Mouse (Mus musculus) layer of hippocampus, postnatal 14 days (tissue): ENCODE results near the gene Zfp981. TPM values are rescaled to one million over a fixed set of nuclear protein-coding genes. Genes with fewer than 3 reads are reported as not detected.
"Not testable (repeated sequence)": the region's sequence is repeated elsewhere in the genome, so short reads cannot be mapped to it uniquely, and the experiment has no call there.

Experiments used
- DNase-seq, 2 experiments: peaks; one replicate each; pipeline ENCODE4 v3.0.0; 2021 to 2022; ENCODE audit warnings: low spot score in 2 of 2, mixed read lengths in 1 of 2
- total RNA-seq, 2 experiments: library from RNA; stranded (reverse); gene quantifications; 2 replicates each; pipeline ENCODE4 v1.2.3; 2021

The Zfp981 gene
- total RNA-seq, 2 experiments from 2014 or later = 0.48 to 0.83 TPM

DNA sequence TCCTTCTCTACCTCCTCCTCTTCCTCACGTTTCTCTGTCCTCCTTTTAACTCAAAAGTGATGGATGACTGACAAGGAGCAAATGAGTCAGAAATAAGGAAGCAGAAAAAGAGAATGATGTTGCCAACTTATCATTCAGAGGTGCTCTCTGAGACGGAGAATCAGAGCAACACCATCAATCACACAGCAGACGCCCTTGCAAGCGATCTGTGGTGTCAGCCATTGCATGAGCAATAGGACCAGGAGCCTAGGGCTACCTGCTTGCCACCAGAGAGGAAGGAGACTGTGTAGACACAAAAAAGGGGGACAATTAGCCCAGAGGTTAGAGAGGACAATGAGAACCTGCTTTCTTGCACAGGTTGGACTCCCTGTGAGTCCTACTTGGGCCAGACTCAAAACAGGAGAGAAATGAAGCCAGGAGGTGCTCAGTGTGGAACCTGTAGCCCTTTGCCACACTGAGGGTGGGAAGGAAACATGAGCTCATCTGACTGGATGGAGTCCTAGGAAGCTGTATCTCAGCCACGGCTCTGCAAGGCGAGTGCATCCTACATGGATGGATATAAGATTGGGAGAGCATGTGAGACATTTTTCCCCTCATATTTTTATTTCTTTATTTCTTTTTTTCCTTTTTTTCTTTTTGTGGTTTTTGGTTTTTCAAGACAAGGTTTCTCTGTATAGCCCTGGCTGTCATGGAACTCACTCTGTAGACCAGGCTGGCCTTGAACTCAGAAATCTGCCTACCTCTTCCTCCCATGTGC is 16.5 kb upstream of the Zfp981 start:
- not testable (repeated sequence) for DNase-seq

DNA sequence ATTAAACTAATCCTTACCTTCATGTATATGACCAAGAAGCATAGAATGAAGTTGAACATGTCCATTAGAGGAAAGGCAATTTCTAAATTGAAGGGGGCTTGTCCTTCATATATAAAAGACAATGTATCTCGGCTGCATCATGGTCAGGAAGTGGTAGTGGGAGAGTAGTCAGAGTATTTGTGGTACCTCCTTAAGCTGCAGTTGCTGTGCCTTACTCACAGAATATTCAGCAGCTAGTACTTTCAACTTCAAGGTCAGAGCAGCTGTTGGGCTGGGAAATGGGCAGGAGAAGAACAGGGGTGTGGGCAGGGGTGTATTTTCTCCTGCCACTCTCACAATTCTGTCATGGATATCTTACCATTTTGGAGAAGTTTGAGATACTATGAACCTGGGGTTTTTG is 15.1 kb upstream of the Zfp981 start:
- not testable (repeated sequence) for DNase-seq

DNA sequence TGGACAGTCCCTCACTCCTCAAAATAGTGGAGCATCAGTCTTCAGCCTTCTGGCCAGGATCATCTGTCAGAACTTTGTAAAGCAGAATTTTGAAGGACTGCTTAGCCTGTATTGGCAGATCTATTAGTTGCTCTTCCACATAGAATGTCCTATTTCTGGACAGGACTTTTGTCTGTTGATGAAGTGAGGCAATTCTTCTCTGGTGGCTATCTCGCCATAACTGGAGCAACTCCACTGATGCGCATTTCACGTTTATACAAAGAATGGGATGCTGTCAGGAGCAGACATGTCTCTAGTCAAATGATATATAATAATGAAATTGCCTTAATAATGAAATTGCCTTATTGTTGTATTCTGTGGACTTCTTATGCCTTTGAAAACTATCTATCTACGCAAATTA is 12.6 kb upstream of the Zfp981 start:
- DNase-seq = not testable (repeated sequence)

DNA sequence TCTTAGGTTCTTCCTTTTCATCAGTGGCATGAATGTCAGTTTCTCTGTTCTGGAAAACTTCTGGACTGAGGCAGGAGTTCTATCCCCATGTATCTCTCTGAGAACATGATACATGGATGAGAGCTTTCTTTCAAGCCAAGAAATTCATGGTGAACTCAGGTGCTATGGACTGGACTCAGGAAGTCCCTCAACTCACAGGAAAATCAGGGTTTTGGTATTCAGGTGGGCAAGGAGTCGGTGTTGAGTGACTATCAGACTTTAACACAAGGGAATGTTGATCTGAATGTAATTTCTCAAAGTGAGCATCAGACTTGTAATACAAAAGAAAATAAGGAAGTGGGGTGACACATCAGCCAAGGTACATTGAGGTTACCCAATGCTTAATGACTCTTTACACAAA is 9.8 kb upstream of the Zfp981 start:
- DNase-seq = not testable (repeated sequence)

DNA sequence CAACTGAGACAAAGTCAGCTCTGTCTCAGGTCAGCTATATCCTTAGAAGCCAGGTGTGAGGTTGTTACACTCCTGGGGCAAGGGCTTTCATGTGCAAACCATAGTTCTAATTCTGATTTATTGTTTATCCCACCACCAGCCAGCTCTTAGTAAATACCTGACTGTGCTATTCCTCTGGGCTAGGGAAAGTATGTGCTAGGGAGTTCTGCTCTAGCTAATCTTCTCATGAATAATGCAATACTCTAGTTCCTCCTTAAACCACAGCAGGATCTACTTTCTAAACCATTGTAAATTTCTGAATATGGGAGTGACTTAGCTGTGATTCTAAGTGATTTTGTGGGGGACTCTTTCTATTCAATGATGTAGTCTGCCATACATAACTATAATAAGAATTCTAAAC is 9.4 kb upstream of the Zfp981 start:
- DNase-seq = no peak

DNA sequence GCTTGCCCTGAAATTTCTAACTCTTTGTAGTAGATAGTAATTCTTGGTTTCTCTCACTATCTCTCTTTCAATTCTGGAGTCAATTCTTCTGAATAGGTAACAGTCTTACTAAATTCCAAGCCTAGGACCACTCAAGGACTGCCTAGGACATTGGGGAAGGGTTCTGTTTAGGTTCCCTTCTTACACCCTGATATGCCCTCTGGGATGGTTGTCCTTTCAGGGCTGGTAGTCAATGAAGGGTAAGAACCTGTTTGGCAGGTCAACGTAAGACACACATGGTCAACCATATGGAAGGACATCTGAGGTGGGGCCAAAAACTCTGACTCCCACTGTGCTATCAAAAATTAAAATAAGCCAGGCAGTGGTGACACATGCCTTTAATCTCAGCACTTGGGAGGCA is 9.0 kb upstream of the Zfp981 start:
- no peak for DNase-seq

DNA sequence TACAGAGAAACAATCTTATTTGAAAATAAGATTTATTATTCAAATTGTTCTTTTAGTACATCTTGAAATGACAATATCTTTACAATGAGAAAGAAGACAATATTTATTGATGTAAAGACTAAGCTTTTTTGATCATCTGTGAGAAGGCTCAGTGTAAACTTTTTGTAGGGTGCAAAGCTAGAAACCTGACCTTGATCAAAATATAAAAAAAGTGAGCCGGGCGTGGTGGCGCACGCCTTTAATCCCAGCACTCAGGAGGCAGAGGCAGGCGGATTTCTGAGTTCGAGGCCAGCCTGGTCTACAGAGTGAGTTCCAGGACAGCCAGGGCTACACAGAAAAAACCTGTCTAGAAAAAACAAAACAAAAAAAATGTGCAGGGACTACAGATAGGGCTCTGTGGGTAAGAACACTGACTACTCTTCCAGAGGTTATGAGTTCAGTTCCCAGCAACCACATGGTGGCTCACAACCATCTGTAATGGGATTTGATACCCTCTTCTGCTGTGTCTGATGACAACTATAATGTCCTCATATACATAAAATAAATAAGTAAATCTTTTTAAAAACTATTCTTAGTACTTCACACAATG is 8.4 kb upstream of the Zfp981 start:
- DNase-seq = not testable (repeated sequence)

DNA sequence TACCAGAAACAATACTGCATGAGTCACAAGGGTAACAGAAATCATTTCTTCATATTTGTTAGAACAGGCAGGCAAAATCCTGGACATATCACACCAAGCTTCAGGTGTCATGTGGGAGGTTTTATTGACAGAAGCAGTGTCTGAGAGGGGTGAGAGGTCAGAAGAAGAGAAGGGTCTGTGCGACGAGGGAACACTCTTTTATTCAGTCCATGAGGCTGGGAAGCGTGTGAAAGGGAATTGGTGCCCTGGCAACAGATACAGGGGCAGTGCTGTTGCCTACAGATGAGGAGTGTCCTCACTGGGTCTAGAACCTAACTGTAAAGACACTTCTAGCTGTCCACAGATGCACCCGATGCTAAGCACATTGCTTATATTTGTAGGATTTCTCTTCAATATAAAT is 6.8 kb upstream of the Zfp981 start:
- DNase-seq = no peak

DNA sequence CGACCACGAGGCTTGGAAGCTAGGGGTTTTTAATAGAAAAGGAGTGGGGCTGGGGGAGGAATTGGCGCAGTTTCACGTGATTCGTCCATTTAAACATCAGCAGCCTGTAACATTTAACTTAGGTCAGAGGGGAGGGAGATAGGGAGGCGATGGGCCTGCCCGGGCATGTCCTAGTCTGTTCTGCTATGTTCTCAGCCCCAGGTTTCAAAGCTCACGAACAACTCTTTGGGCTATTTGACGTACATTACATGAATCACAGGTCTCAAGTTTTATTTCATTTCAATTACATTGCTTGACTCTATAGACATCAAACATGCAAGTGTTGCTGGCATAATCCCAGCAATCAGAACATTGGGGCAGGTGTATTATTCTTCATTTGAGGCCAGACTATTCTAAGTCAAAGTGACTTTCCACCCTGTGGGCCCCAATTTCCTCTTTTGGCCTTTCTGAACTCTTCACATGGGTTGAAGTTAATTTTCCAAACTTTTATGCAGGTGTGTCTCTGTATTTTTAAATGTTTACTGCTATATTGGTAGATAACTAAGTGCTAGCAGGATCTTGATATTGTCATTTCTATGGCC is 4.0 kb upstream of the Zfp981 start:
- not testable (repeated sequence) for DNase-seq

DNA sequence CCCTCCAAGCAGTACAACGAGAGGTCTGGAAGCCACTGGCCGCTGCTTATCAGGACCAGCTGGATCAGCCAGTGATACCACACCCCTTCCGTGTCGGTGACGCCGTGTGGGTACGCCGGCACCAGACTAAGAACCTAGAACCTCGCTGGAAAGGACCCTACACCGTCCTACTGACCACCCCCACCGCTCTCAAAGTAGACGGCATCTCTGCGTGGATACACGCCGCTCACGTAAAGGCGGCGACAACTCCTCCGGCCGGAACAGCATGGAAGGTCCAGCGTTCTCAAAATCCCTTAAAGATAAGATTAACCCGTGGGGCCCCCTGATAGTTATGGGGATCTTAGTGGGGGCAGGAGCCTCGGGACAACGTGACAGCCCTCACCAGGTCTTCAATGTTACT is 7.2 kb downstream of the Zfp981 start:
- not testable (repeated sequence) for DNase-seq

DNA sequence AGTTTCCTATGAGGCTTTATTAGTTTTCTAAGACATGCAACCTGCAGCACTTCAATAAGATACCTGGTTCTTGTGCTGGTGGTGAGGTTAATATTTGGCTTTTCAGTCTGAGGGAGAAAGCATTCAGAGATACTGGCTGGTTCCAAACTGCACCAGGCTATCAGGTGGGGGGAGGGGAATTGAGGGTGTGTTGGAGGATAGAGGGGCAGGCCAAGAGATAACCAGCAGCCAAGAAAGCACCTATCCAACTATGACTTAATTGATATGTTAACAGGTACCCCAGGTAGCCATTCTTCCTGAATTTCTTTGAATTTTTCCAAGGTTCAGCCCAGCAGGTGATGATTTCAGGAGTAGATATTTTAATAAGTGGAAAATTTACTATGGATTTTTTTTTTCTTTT is 10.0 kb downstream of the Zfp981 start:
- DNase-seq = not testable (repeated sequence)

DNA sequence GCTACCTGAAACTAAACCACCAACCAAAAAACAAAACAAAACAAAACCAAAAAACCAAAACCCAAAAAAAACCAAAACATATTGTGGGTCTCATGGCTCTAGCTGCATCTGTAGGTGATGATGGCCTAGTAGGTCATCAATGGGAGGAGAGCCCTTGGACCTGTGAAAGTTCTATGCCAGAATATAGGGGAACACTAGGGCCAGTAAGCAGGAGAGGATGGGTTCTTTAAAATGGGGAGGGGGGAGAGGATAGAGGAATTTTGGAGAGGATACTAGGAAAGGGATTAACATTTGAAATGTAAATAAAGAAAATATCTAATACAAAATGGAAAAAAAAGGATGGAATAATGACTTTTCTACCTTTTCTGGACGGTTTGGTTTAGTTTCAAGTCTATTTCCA is 14.6 kb downstream of the Zfp981 start:
- no peak for DNase-seq

DNA sequence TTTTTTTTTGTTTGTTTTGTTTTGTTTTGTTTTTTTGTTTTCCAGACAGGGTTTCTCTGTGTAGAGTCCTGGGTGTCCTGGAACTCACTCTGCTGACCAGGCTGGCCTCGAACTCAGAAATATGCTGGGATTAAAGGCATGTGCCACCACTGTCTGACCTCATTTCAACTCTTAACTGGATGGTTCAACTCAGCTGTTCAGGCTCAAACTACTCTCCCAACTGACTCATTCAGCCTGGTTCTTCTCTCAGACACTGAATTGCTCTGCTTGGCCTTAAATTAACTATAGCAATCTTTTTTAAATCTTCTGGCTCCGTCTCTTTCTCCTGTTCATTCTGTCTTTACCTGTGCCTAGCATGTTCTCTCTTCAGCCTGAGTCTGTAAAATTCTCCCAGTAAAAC is 15.3 kb downstream of the Zfp981 start:
- not testable (repeated sequence) for DNase-seq

DNA sequence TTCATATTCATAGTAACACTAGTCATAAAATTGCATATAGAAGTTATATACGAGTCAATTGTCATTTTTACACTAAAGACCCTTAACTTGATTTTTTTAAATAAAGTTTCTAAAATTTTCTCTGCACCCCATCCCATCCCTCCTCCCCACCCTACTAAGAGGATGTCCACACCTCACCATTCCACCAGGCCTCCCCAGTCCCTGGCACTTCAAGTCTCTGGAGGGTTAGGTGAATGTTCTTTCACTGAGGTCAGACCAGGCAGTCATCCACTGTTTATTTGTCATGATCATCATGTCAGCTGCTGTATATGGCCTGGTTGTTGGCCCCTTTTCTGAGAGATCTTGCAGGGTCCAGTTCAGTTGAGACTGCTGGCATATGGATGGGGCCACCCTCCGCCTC is 18.9 kb downstream of the Zfp981 start:
- DNase-seq = no peak

DNA sequence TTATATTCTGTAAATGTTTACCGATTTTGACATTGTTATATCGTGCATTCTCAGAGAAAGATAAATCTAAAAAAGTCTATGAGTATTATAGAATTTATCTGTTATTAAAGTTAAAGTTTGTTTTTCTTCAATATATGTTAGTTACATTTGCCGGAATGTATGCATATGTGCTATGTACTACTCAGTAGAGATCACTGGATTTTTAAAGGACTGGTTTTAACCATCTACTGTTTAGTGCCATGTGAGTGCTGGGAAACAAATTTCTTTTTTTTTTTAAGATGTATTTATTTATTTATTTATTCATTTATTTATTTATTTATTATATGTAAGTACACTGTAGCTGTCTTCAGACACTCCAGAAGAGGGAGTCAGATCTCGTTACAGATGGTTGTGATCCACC is 32.7 kb downstream of the Zfp981 start:
- no peak for DNase-seq

DNA sequence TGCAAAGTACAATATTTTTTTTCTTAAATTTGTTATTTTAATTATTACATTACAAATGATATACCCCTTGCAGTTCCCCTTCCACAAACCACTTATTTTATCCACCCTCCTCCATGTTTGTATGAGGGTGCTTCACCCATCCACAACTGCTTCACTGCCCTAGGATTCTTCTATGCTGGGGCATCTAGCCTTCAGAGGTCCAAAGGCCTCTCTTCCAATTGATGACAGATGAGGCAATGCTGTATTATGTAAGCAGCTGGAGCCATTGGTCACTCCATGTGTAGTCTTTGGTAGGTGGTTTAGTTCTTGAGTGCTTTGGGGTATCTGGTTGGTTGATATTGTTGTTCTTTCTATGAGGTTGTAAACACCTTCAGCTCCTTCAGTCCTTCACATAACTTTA is 34.1 kb downstream of the Zfp981 start:
- no peak for DNase-seq

DNA sequence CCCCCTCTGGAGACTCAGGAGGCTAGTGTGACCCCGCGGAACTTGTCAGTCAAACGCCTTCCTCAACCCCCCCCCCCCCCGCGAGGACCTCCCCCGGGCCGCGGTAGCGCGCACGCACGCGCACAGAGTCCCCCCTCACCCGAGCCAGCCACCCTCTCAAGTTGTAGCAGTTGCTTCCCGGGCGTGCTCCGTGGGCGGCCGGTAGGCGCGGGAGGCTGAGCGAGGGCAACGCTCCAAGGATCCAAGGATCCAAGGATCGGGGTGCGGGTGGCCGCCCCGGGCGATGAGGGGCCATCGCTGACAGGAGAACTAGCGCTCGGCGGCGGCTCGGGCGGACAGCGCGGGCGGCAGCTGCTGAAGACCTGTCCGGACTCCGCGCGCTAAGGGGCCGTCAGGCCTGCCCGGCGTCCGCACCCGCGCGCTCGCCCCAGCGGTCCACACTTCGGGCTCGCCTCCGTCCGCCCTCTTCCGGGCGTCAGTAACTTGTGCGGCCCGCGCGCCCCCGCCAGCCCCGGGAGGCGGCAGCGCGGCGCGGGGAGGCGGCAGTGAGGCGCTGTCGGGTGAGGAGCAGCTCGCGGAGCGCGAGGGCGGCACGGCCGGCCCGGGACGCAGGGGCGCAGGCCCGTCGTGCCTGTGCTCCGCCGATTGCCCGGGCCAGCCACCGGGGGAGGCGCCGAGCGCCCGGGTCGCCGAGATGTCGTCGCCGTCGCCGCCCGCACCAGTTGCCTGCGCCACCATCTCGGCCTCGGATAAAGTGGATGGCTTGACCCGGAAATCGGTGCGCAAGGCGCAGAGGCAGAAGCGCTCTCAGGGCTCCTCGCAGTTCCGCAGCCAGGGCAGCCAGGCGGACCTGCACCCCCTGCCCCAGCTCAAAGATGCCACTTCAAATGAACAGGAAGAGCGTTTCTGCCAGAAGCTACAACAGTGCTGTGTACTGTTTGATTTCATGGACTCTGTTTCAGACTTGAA is 78.4 kb downstream of the Zfp981 start:
- not testable (repeated sequence) for DNase-seq
